Mouse (Mus musculus): ENCODE measurements around the gene Morn1. TPM values are rescaled to one million over a fixed set of nuclear protein-coding genes. Genes with fewer than 3 reads are reported as not detected.

The Morn1 gene
- total and polyA plus RNA-seq, 3 experiments, result 3.8 to 8.7 (median 4.0) TPM

DNA sequence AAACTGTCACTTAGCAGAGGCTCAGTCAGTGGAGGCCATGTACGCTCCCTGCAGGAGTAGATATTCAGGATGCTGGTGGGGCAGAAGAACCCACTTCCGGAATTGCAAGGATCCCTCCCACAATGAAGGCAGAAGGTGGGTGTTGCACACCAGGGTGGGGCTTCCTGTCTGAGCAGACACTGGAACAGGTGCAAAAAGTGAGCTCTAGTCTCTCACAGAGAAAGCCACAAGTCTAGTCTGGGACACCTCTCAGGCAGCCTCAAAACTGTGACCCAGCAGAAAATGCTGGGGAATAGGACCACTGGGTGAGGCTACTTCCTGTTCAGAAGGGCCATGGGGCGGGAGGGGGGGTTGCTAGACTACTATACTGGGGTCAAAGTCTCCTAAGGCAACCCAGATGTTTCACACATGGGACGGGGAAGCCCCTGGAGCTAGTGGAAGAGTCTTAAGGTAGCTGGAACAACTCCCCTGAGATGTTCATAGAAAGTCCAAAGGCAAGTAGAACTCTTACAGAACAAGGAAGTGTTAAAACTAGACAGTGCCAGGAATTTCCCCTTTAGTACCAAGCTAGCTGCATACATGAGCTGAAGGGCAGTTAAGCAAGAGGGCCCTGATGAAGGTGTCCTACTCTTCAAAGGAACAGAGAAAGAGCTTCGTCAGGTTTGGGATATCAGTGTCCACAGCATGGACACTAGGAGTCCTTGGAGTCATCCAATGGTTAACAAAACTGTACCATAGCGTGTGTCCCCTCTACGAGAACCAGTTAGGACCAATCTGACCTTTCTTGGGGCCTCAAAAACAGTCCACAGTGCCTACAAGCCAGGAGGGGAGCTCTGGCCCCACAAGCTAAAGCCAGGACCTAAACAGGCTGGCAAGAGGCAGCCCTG, 76.3 kb downstream of the Morn1 start (continued):
- TF ChIP-seq GABPA (IDR thresholded peaks at IDR 0.05; ENCODE audit: insufficient replicate concordance, low read depth, low read length) (no peak), HCFC1 (IDR thresholded peaks at IDR 0.05; ENCODE audit: low read depth, low read length) (no peak), MXI1 (IDR thresholded peaks at IDR 0.05; ENCODE audit: low read depth, low read length) (peak; percentile 11; the same call in 1 of the 2 replicates), IRF4 (IDR thresholded peaks at IDR 0.05; ENCODE audit: low read depth, low read length) (peak; percentile 77; the same call in 1 of the 2 replicates), RCOR1 (conservative IDR thresholded peaks at IDR 0.05; ENCODE audit: low read depth, low read length) (no peak; the same call in 1 of the 2 replicates), RAD21 (IDR thresholded peaks at IDR 0.05; ENCODE audit: low read depth, low read length) (no peak; the same call in none of the 2 replicates), ZNF384 (IDR thresholded peaks at IDR 0.05; ENCODE audit: low read depth, low read length) (no peak), MEF2A (IDR thresholded peaks at IDR 0.05; ENCODE audit: borderline replicate concordance, low read depth, low read length) (peak; percentile 62), MAX (IDR thresholded peaks at IDR 0.05; ENCODE audit: low read length) (peak; percentile 75; the same call in 1 of the 2 replicates)

DNA sequence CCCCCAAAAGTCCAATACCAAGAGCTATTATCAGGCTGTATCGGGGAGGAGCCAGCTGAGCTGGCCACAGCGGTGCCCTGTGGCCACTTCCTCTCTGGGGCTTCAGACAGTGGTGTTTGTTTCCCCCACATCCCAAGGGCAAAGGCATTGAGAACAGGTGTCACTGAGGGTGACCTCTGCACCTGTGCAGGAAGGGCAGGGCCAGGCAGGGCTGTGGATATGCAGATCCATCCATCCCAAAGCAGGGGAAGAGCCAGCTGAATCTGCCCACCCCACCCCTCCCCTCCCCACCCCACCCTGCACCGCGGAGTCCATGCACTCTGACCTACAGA, 76.9 kb downstream of the Morn1 start:
- peak; percentile 80 for DNase-seq (ENCODE audit: extremely low read depth)
- peak overlapping the region; percentile 82 for H3K4me2 ChIP-seq (ENCODE audit: insufficient read depth, low read depth, poor library complexity, severe bottlenecking)
- TF ChIP-seq TBP (conservative IDR thresholded peaks at IDR 0.05; ENCODE audit: low read depth, low read length) (no peak), ZNF384 (IDR thresholded peaks at IDR 0.05; ENCODE audit: low read depth, low read length) (no peak), MAZ (IDR thresholded peaks at IDR 0.05; ENCODE audit: low read depth, low read length) (peak; percentile 81; the same call in 1 of the 2 replicates), NELFE (IDR thresholded peaks at IDR 0.05; ENCODE audit: low read depth, low read length) (no peak), CHD2 (IDR thresholded peaks at IDR 0.05; ENCODE audit: low read length) (peak; percentile 89), SMC3 (IDR thresholded peaks at IDR 0.05; ENCODE audit: low read depth, low read length) (no peak), ETS1 (conservative IDR thresholded peaks at IDR 0.05; ENCODE audit: low read depth, low read length) (peak; percentile 87), KAT2A (IDR thresholded peaks at IDR 0.05; ENCODE audit: insufficient replicate concordance, low read length) (0 out of 2 replicates have a peak, but pooled peaks have one; percentile 20), IRF4 (IDR thresholded peaks at IDR 0.05; ENCODE audit: low read depth, low read length) (peak; percentile 78), RAD21 (IDR thresholded peaks at IDR 0.05; ENCODE audit: low read depth, low read length) (no peak; the same call in 1 of the 2 replicates), USF1 (IDR thresholded peaks at IDR 0.05; ENCODE audit: low read depth, low read length) (no peak), TCF12 (IDR thresholded peaks at IDR 0.05; ENCODE audit: low read depth, low read length) (peak; percentile 99), MAFK (IDR thresholded peaks at IDR 0.05; ENCODE audit: insufficient replicate concordance, low read length) (peak; percentile 68; the same call in 1 of the 2 replicates), CHD1 (IDR thresholded peaks at IDR 0.05; ENCODE audit: low read depth, low read length) (no peak), BHLHE40 (IDR thresholded peaks at IDR 0.05; ENCODE audit: low read depth, low read length) (peak; percentile 61), GABPA (IDR thresholded peaks at IDR 0.05; ENCODE audit: insufficient replicate concordance, low read depth, low read length) (no peak), MAX (IDR thresholded peaks at IDR 0.05; ENCODE audit: low read length) (peak; percentile 22; the same call in 1 of the 2 replicates), ELF1 (IDR thresholded peaks at IDR 0.05; ENCODE audit: low read depth, low read length) (peak; percentile 60), MEF2A (IDR thresholded peaks at IDR 0.05; ENCODE audit: borderline replicate concordance, low read depth, low read length) (peak; percentile 75; the same call in 1 of the 2 replicates), UBTF (IDR thresholded peaks at IDR 0.05; ENCODE audit: low read depth, low read length) (no peak), MXI1 (IDR thresholded peaks at IDR 0.05; ENCODE audit: low read depth, low read length) (peak; percentile 25; the same call in 1 of the 2 replicates), USF2 (conservative IDR thresholded peaks at IDR 0.05; ENCODE audit: low read depth, low read length) (no peak), ZMIZ1 (IDR thresholded peaks at IDR 0.05; ENCODE audit: low read depth, low read length) (0 out of 2 replicates have a peak, but pooled peaks have one; percentile 32), HCFC1 (IDR thresholded peaks at IDR 0.05; ENCODE audit: low read depth, low read length) (no peak; the same call in 1 of the 2 replicates), POLR2A (IDR thresholded peaks at IDR 0.05; ENCODE audit: low read depth, low read length) (no peak), JUND (conservative IDR thresholded peaks at IDR 0.05; ENCODE audit: low read depth, low read length) (no peak), CTCF (conservative IDR thresholded peaks at IDR 0.05 in 1 of 2, IDR thresholded peaks at IDR 0.05 in 1 of 2; ENCODE audit: low read depth in 2 of 2, low read length in 2 of 2) (no peak), SIN3A (IDR thresholded peaks at IDR 0.05; ENCODE audit: low read length) (peak; percentile 20), ZKSCAN1 (IDR thresholded peaks at IDR 0.05; ENCODE audit: borderline replicate concordance, low read depth, low read length) (no peak), JUN (IDR thresholded peaks at IDR 0.05; ENCODE audit: insufficient read depth, low read depth, low read length) (no peak), POLR2AphosphoS2 (IDR thresholded peaks at IDR 0.05; ENCODE audit: low read depth, low read length) (0 out of 2 replicates have a peak, but pooled peaks have one; percentile 32)

More for the DNA sequence above, 76.9 kb downstream of the Morn1 start:
- peaks cover 7% of the 10 kb centered on the region for H3K9me3 ChIP-seq (replicated peaks; ENCODE audit: low read length)
- dilution Hi-C loops (cut with MboI; ENCODE audit: extremely low pct_ligation_motif_present, extremely low pct_unique_long_range_greater_than_20kb, low sequenced_read_pairs) (no loop called here), in situ Hi-C loops (cut with MboI; ENCODE audit: low pct_ligation_motif_present, low pct_unique_long_range_greater_than_20kb, low sequenced_read_pairs) (loop anchor here (5.0 kb wide), 1 partner anchor 69 kb away; no protein-coding TSS in a partner anchor)
- H3K36me3 ChIP-seq (replicated peaks in 1 of 2; ENCODE audit: control insufficient read depth in 1 of 2, insufficient read depth in 1 of 2, low read length in 1 of 2), result peaks cover 16 to 43% of the 10 kb centered on the region in 2 experiments
- H3K4me3 ChIP-seq (replicated peaks in 1 of 3; ENCODE audit: low read depth in 2 of 3, low read length in 2 of 3, poor library complexity in 1 of 3), result peak overlapping the region in 2 of 3 experiments; percentile 10 to 16
- H3K27ac ChIP-seq (ENCODE audit: insufficient read depth, low read depth), result peak overlapping the region; percentile 99
- H3K4me1 ChIP-seq (ENCODE audit: control insufficient read depth in 1 of 2, insufficient read depth in 2 of 2), result peaks cover 29 to 95% of the 10 kb centered on the region in 2 experiments
- H3K9ac ChIP-seq (ENCODE audit: insufficient read depth, low read depth), result peak overlapping the region; percentile 29; the same call in 1 of the 2 replicates
- no peaks in the 10 kb centered on the region for H3K27me3 ChIP-seq (replicated peaks)
- peaks cover 44% of the 10 kb centered on the region for H3K79me2 ChIP-seq (replicated peaks; ENCODE audit: control insufficient read depth, extremely low read depth, insufficient read depth, poor library complexity, severe bottlenecking)

Measured in CH12.LX (cell line).